Comparison of ENCODE assay signal across 9 mouse cellular contexts in genomic region chr8:84912895-84913501, GRCm38 (mm10). TPM values are rescaled to one million over a fixed set of nuclear protein-coding genes. Genes with fewer than 3 reads are reported as not detected.
DNase-seq lines count a peak whose midpoint lies in the region; ATAC-seq and TF ChIP-seq lines count a peak whose summit lies in the region.
"Had no signal": no experiment of that assay in that cellular context is flagged by ENCODE, and none has a peak within 500 bp of the region (broad histone marks: within the 10 kb centered on the region; RNA-seq: fewer than 3 reads in every experiment).

No protein-coding gene starts in this region.

- no peak for TF ChIP-seq EP300 in liver, embryonic 14.5 days (IDR thresholded peaks at IDR 0.05; ENCODE audit: low read depth)

- H3K4me2 ChIP-seq in liver, embryonic 14.5 days (ENCODE audit: low read depth), result peak overlapping the region; percentile 61

- H3K9me3 ChIP-seq in liver, embryonic 14.5 days (ENCODE audit: control insufficient read depth, low read length), result no peaks in the 10 kb centered on the region

- peaks cover 6% of the 10 kb centered on the region for H3K27me3 ChIP-seq in liver, embryonic 14.5 days (ENCODE audit: control insufficient read depth, insufficient read depth, low read length)

- no peaks in the 10 kb centered on the region; the same call in 1 of the 2 replicates for H3K36me3 ChIP-seq in liver, embryonic 14.5 days (replicated peaks; ENCODE audit: control insufficient read depth, insufficient read depth, low read depth)

- H3K9ac ChIP-seq in liver, embryonic 14.5 days (replicated peaks), result peak overlapping the region; percentile 15

- 0 out of 2 replicates have a peak, but pooled peaks have one; percentile 14 for TF ChIP-seq CTCF in liver, embryonic 14.5 days (IDR thresholded peaks at IDR 0.05; ENCODE audit: low read depth)

- peak; percentile 59 for ATAC-seq in liver, embryonic 14.5 days (ENCODE audit: insufficient read depth)
- ATAC-seq: Patski had no signal

- peak overlapping the region; percentile 40 to 54 for H3K4me3 ChIP-seq in liver, embryonic 14.5 days (ENCODE audit: insufficient read depth in 1 of 2, low read depth in 2 of 2, low read length in 2 of 2)

- DNase-seq in layer of hippocampus, adult 9-11 months, result peak; percentile 72
- no peak for DNase-seq in layer of hippocampus, postnatal 25 days (ENCODE audit: extremely low spot score in 1 of 2, low spot score in 1 of 2)
- DNase-seq in cerebellum, postnatal 36 days, result peak; percentile 84 to 89
- peak; percentile 71 to 76 for DNase-seq in heart, adult 18-20 months
- DNase-seq in kidney, adult 18-20 months, result peak; percentile 81
- peak; percentile 71 to 78 (median 77) for DNase-seq in liver, embryonic 14.5 days (ENCODE audit: low read depth in 3 of 3, low spot score in 3 of 3)
- DNase-seq in natural killer cell, adult 2 months (ENCODE audit: low spot score in 2 of 2), result peak; percentile 80 to 89
- peak; percentile 49 for DNase-seq in telencephalon, adult 2 months (ENCODE audit: low read depth, low spot score)

- H3K27ac ChIP-seq in liver, embryonic 14.5 days, result no peak overlapping the region

- under 1% methylated on average over 55 of the region's 55 CpGs for WGBS in liver, embryonic 14.5 days (ENCODE audit: insufficient replicate concordance)

- peaks cover 3 to 15% of the 10 kb centered on the region in 2 experiments; a peak in 3 of 4 replicates for H3K4me1 ChIP-seq in liver, embryonic 14.5 days (replicated peaks; ENCODE audit: control insufficient read depth in 2 of 2, insufficient read depth in 2 of 2, low read length in 1 of 2)

RNA-seq across cellular contexts. Expression of gene Dnase2a, which starts 4.6 kb away (rescaled TPM):
- 1 to 10 TPM; 3.7 to 4.3 TPM for total RNA-seq in layer of hippocampus, postnatal 25 days (2021)
- total RNA-seq in heart, adult 18-20 months (2021), result 10 to 100 TPM in 1 of 2 experiments, 1 to 10 TPM in 1; 9.5 to 11.0 TPM
- polyA plus RNA-seq in liver, embryonic 14.5 days (2012; rRNA removed), result 9.6 and 11.0 TPM in 2 replicates
- polyA plus RNA-seq in liver, embryonic 14.5 days (2014; fragmentation: Nextera tagmentation; extraction: Ambion mirVana), result 8.4 and 8.5 TPM in 2 replicates

RNA-seq across cellular contexts. Expression of gene Klf1, which starts 11.3 kb away (rescaled TPM):
- under 1 TPM in 1 of 2 experiments, not detected in 1; 0.17 TPM for total RNA-seq in layer of hippocampus, postnatal 25 days (2021)
- not detected for total RNA-seq in heart, adult 18-20 months (2021)
- 209 and 251 TPM in 2 replicates for polyA plus RNA-seq in liver, embryonic 14.5 days (2012; rRNA removed)
- 522 and 566 TPM in 2 replicates for polyA plus RNA-seq in liver, embryonic 14.5 days (2014; fragmentation: Nextera tagmentation; extraction: Ambion mirVana)

RNA-seq across cellular contexts. Expression of gene Gcdh, which starts 19.3 kb away (rescaled TPM):
- total RNA-seq in layer of hippocampus, postnatal 25 days (2021), result 10 to 100 TPM; 32.4 to 39.7 TPM
- total RNA-seq in heart, adult 18-20 months (2021), result 10 to 100 TPM; 79.9 to 84.2 TPM
- 27.1 and 31.4 TPM in 2 replicates for polyA plus RNA-seq in liver, embryonic 14.5 days (2012; rRNA removed)
- 38.9 and 42.7 TPM in 2 replicates for polyA plus RNA-seq in liver, embryonic 14.5 days (2014; fragmentation: Nextera tagmentation; extraction: Ambion mirVana)

RNA-seq across cellular contexts. Expression of gene Mast1, which starts 24.2 kb away (rescaled TPM):
- total RNA-seq in layer of hippocampus, postnatal 25 days (2021), result 100 to 1,000 TPM in 1 of 2 experiments, 10 to 100 TPM in 1; 75.7 to 100 TPM
- under 1 TPM; 0.10 TPM for total RNA-seq in heart, adult 18-20 months (2021)
- polyA plus RNA-seq in liver, embryonic 14.5 days (2012; rRNA removed), result 0.06 and 0.21 TPM in 2 replicates
- polyA plus RNA-seq in liver, embryonic 14.5 days (2014; fragmentation: Nextera tagmentation; extraction: Ambion mirVana), result 0.08 and 0.14 TPM in 2 replicates

RNA-seq across cellular contexts. Expression of gene Rtbdn, which starts 33.8 kb away (rescaled TPM):
- 1 to 10 TPM in 1 of 2 experiments, under 1 TPM in 1; 0.47 to 1.3 TPM for total RNA-seq in layer of hippocampus, postnatal 25 days (2021)
- not detected for total RNA-seq in heart, adult 18-20 months (2021)
- polyA plus RNA-seq in liver, embryonic 14.5 days (2012; rRNA removed), result 0.03 TPM in 1 of 2 replicates, not detected in the other
- not detected in 2 replicates for polyA plus RNA-seq in liver, embryonic 14.5 days (2014; fragmentation: Nextera tagmentation; extraction: Ambion mirVana)

Comparison
In these comparisons a context has a peak if more than half of its experiments do, and no peak if none do; other contexts are left out.
1. DNase-seq: peak in layer of hippocampus, adult 9-11 months (single experiment), cerebellum, postnatal 36 days (2 of 2), heart, adult 18-20 months (2 of 2), kidney, adult 18-20 months (single experiment), liver, embryonic 14.5 days (3 of 3), natural killer cell, adult 2 months (2 of 2) and telencephalon, adult 2 months (single experiment); none in layer of hippocampus, postnatal 25 days (0 of 2).